Mouse (Mus musculus) heart, postnatal 0 days (tissue): ENCODE results near the gene Kpna7. TPM values are rescaled to one million over a fixed set of nuclear protein-coding genes. Genes with fewer than 3 reads are reported as not detected.

ENCODE experiments used
- ATAC-seq: fragments of 200-750 bp; cut with Nextera tagmentation; 2 replicates; pipeline ENCODE4 v1.8.0; 2017; ENCODE audit warnings: low read depth, moderate number of reproducible peaks, moderate library complexity; ENCODE audit not compliant: insufficient read depth
- DNase-seq: peaks from one replicate; pipeline ENCODE4 v3.0.0-alpha.2; 2016; ENCODE audit warnings: low spot score
- H3K27ac ChIP-seq: fragments of 300-500 bp; sonication (generic); 2 replicates; pipeline ENCODE4 v1.5.1; 2014; ENCODE audit warnings: low read depth, mild to moderate bottlenecking
- H3K27me3 ChIP-seq: fragments of 300-500 bp; sonication (generic); 2 replicates; pipeline ENCODE4 v1.6.1; 2014; ENCODE audit warnings: low read length, mixed read lengths; ENCODE audit not compliant: control insufficient read depth, insufficient read depth
- H3K36me3 ChIP-seq: fragments of 300-500 bp; sonication (generic); replicated peaks from 2 replicates; pipeline ENCODE4 v1.6.1; 2014; ENCODE audit warnings: low read length, mixed read lengths; ENCODE audit not compliant: control insufficient read depth, insufficient read depth
- H3K4me1 ChIP-seq: fragments of 300-500 bp; sonication (generic); 2 replicates; pipeline ENCODE4 v1.6.1; 2014; ENCODE audit warnings: antibody characterized with exemption; ENCODE audit not compliant: control insufficient read depth, insufficient read depth
- H3K4me2 ChIP-seq: fragments of 300-500 bp; sonication (generic); 2 replicates; pipeline ENCODE4 v1.6.1; 2014; ENCODE audit warnings: low read depth, mild to moderate bottlenecking, low read length, moderate library complexity
- H3K4me3 ChIP-seq: fragments of 300-500 bp; sonication (generic); 2 replicates; pipeline ENCODE4 v1.5.1; 2014; ENCODE audit warnings: low read depth, low read length
- H3K9ac ChIP-seq: fragments of 300-500 bp; sonication (generic); replicated peaks from 2 replicates; pipeline ENCODE4 v1.6.1; 2014; ENCODE audit warnings: low read depth, low read length, mixed read lengths
- H3K9me3 ChIP-seq: fragments of 300-500 bp; sonication (generic); replicated peaks from 2 replicates; pipeline ENCODE4 v1.6.1; 2016; ENCODE audit warnings: low read length; ENCODE audit not compliant: control insufficient read depth
- CTCF ChIP-seq: IDR thresholded peaks from 2 replicates; pipeline ENCODE4 v1.5.1; 2016; ENCODE audit warnings: antibody characterized with exemption, control low read depth, low read depth
- EP300 ChIP-seq: IDR thresholded peaks from 2 replicates; pipeline ENCODE4 v1.6.1; 2016; ENCODE audit warnings: antibody characterized with exemption, low read depth
- WGBS: fragments of 180-500 bp; shearing (Covaris S2); extraction: QIAGEN DNeasy Blood & Tissue Kit; methylation state at CpG from one replicate; pipeline ENCODE4 v1.1.7; 2014; 5-methylcytosine and 5-hydroxymethylcytosine counted together
- polyA plus RNA-seq: library from polyadenylated mRNA; unstranded; fragments of >200 nt; fragmentation: Nextera tagmentation; extraction: Ambion mirVana; gene quantifications from 2 replicates; pipeline ENCODE4 v1.2.1, GENCODE M21; 2015
- total RNA-seq: library from RNA; depleted of rRNA; stranded (reverse); fragments of >200 nt; gene quantifications from 2 replicates; pipeline ENCODE4 v1.2.3, GENCODE M21; 2014; ENCODE audit warnings: low replicate concordance

Kpna7 gene
- total and polyA plus RNA-seq, 2 experiments from 2014 or later = not detected

- Histone ChIP-seq H3K27me3 (no peaks in the 10 kb centered on the region), H3K9ac (no peak overlapping the region), H3K9me3 (peaks cover 4% of the 10 kb centered on the region; the same call in 1 of the 2 replicates), H3K4me1 (0 out of 2 replicates have a peak, but pooled peaks cover 8% of the 10 kb centered on the region), H3K36me3 (no peaks in the 10 kb centered on the region), H3K4me3 (no peak overlapping the region), H3K27ac (no peak overlapping the region), H3K4me2 (no peak overlapping the region)
- 89% methylated on average over 3 of the region's 3 CpGs for WGBS
- ATAC-seq = no peak
- TF ChIP-seq EP300 (no peak), CTCF (0 out of 2 replicates have a peak, but pooled peaks have one; percentile 10)
- DNase-seq = no peak
Observed at GRCm38 (mm10) chr5:144983227-144983626, 100.6 kb downstream of the Kpna7 start.

- ATAC-seq (no peak), DNase-seq (no peak)
- Histone ChIP-seq H3K9me3 (no peaks in the 10 kb centered on the region; the same call in 1 of the 2 replicates), H3K27me3 (no peaks in the 10 kb centered on the region), H3K27ac (no peak overlapping the region), H3K4me1 (0 out of 2 replicates have a peak, but pooled peaks cover 8% of the 10 kb centered on the region), H3K36me3 (no peaks in the 10 kb centered on the region), H3K4me2 (no peak overlapping the region), H3K9ac (no peak overlapping the region), H3K4me3 (no peak overlapping the region)
- TF ChIP-seq CTCF (no peak), EP300 (no peak)
- WGBS = 74% methylated on average over 6 of the region's 6 CpGs
Observed at GRCm38 (mm10) chr5:144979110-144979509, 104.7 kb downstream of the Kpna7 start.

- WGBS = 17% methylated on average over 10 of the region's 10 CpGs
- no peaks in the 10 kb centered on the region for H3K36me3 ChIP-seq
- ATAC-seq (peak; percentile 66), DNase-seq (peak; percentile 19)
- H3K27me3 ChIP-seq = no peaks in the 10 kb centered on the region
- peak overlapping the region; percentile 8; the same call in 1 of the 2 replicates for H3K27ac ChIP-seq
- H3K9ac ChIP-seq = no peak overlapping the region
- H3K4me3 ChIP-seq = no peak overlapping the region
- H3K9me3 ChIP-seq = no peaks in the 10 kb centered on the region; the same call in 1 of the 2 replicates
- TF ChIP-seq CTCF = no peak
- no peak for TF ChIP-seq EP300
- no peak overlapping the region for H3K4me2 ChIP-seq
- H3K4me1 ChIP-seq = 0 out of 2 replicates have a peak, but pooled peaks cover 8% of the 10 kb centered on the region
Observed at GRCm38 (mm10) chr5:144978533-144979107, 105.2 kb downstream of the Kpna7 start.

GRCm38 (mm10) chr5:144971266-144971665 is 112.6 kb downstream of the Kpna7 start:
- ATAC-seq = no peak
- TF ChIP-seq EP300 (no peak), CTCF (peak; percentile 28)

GRCm38 (mm10) chr5:144965639-144966351 is 118.0 kb downstream of the Kpna7 start, which contains the start of gene Smurf1:
TSS of gene Smurf1 (minus strand) at chr5:144965847.
- peak within 1 kb of the TSS; percentile 99 for H3K4me3 ChIP-seq
- WGBS = 0% methylated on average over 71 of the region's 89 CpGs
- H3K9ac ChIP-seq = peak within 1 kb of the TSS; percentile 99
- peak; percentile 81 for ATAC-seq
- H3K27me3 ChIP-seq = no peaks in the 10 kb centered on the region
- peak within 1 kb of the TSS; percentile 96 for H3K27ac ChIP-seq
- DNase-seq = peak; percentile 89
- H3K9me3 ChIP-seq = no peaks in the 10 kb centered on the region
- TF ChIP-seq CTCF (no peak), EP300 (no peak)
- H3K4me1 ChIP-seq = peaks cover 21% of the 10 kb centered on the region
- H3K36me3 ChIP-seq = no peaks in the 10 kb centered on the region
- peak within 1 kb of the TSS; percentile 89 for H3K4me2 ChIP-seq

More at GRCm38 (mm10) chr5:144971266-144971665, 112.6 kb downstream of the Kpna7 start:
- no peaks in the 10 kb centered on the region for H3K4me1 ChIP-seq
- no peaks in the 10 kb centered on the region for H3K36me3 ChIP-seq
- DNase-seq = no peak
- H3K4me3 ChIP-seq = no peak overlapping the region
- WGBS = 78% methylated on average over 3 of the region's 3 CpGs
- no peaks in the 10 kb centered on the region for H3K9me3 ChIP-seq
- no peak overlapping the region for H3K27ac ChIP-seq
- H3K27me3 ChIP-seq = no peaks in the 10 kb centered on the region
- no peak overlapping the region for H3K9ac ChIP-seq
- H3K4me2 ChIP-seq = no peak overlapping the region
